Mouse (Mus musculus) liver, postnatal 0 days (tissue): Measurements from ENCODE around the gene Taok3.

Source experiments
- CTCF ChIP-seq: sonication (generic); IDR thresholded peaks from 2 replicates; pipeline ENCODE4 v1.5.1; 2016; ENCODE audit warnings: antibody characterized with exemption, low read depth
- EP300 ChIP-seq: IDR thresholded peaks from 2 replicates; pipeline ENCODE4 v1.6.1; 2016; ENCODE audit warnings: antibody characterized with exemption, low read depth, mild to moderate bottlenecking

- TF ChIP-seq CTCF (no peak), EP300 (no peak)
Observed at GRCm38 (mm10) chr5:117269395-117269794, 149.5 kb downstream of the Taok3 start.
